Mouse (Mus musculus) olfactory bulb, adult 2 months (tissue): ENCODE measurements around the gene Dhx33.

Experiments used
- CTCF ChIP-seq: fragments of 200-500 bp; IDR thresholded peaks from 2 replicates; pipeline ENCODE4 v1.5.1; 2012; ENCODE audit warnings: low read depth, mild to moderate bottlenecking, low read length, moderate library complexity; ENCODE audit not compliant: insufficient read depth
- POLR2A ChIP-seq: fragments of 200-500 bp; IDR thresholded peaks from 2 replicates; pipeline ENCODE4 v1.6.1; 2012; ENCODE audit warnings: mild to moderate bottlenecking, low read depth, low read length, moderate library complexity; ENCODE audit not compliant: insufficient read depth

DNA sequence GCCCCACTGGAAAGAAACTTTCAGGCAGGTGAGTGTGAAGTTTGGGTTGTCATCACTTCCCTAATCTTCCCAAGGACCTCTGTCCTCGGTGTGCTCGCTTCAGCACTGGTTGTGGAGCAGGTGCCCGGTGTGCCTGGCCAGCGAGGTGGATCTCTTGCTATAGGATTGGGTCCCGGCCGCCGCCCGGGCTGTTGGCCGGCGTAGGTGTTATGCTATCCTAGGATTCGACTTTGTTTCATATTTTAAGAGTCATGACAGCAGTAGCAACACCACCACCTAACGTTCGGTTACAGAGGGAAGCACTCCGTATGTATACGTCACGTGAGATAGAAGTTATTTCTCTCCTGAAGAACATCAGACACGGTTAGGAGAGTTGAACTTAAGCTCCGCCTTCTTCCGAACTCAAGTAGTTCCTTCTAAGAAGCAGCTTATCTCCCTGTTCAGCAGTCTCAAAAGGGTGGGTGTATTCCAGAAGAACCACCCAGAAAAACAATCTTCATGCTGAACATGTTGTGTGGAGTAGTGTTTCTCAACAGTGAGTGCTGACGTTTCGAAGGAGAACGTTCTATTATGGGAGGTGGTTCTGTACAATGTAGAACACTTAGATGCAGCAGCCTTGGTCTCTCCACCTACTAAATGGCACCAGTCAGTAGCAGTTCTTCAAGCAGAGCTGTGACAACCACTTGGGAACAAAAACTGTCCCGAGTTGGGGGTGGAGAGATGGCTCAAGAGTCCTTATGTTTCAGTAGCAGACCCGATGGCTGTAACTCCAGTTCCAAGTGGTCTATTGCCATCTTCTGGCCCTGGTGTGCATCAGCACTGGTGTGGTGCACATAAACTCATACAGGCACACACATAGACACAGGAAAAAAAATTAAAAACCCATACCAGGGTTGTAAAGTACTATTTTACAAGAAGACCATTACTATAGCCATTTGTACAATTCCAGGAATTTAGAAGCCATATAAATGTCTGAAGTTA, 33.4 kb downstream of the Dhx33 start:
- TF ChIP-seq CTCF (no peak), POLR2A (no peak)
